Mouse (Mus musculus): ENCODE results near the gene Tesk2.

GRCm38 (mm10) chr4:116777079-116777478 is 56.3 kb downstream of the Tesk2 start:
- no peak for TF ChIP-seq CTCF (IDR thresholded peaks at IDR 0.05; ENCODE audit: low read depth, low read length)
- TF ChIP-seq POLR2A (IDR thresholded peaks at IDR 0.05; ENCODE audit: insufficient read depth, low read length): no peak
